Mouse (Mus musculus): Measurements from ENCODE around the gene Selenom. TPM values are rescaled to one million over a fixed set of nuclear protein-coding genes. Genes with fewer than 3 reads are reported as not detected.

Selenom gene
- polyA plus RNA-seq, 1 experiment from 2014 or later: 110 TPM

DNA sequence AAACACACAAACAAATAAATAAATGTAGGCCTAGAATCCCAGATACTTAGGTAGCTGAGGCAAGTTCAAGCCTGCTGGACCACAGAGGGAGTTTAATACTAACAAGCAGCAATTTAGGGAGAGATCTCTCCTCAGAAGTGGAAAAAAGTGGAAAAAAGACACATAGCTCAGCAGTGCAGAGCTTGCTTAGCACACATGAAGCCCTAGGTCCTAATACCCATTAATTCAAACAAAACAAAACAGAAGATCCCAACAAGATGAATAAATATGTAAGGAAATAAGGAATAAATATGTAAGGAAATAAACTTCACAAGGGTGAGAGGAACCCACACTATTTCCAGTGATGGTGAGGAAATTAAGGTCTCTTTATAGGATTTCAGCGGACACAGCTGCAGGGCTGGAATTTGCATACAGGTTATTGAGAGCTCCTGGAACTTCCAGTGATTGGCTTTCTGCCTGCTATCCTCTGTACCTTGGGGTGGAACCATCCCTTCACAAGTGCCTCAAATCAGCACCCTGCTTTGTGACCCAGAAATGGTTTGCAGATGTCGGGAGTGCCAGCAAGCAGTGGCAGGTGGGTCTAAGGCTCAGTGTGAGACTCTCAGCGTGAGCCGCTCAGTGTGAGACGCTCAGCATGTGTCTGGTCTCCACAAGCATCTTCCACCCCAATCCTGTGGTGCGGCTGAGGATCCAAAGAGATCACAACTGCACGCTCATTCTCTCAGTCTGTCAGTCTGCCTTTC lies 9.5 kb downstream of the Selenom start:
- peaks cover 87% of the 10 kb centered on the region for H3K36me3 ChIP-seq
- H3K4me2 ChIP-seq (replicated peaks): no peak overlapping the region
- no peaks in the 10 kb centered on the region for H3K27me3 ChIP-seq
- WGBS: 80% methylated on average over 7 of the region's 7 CpGs
- H3K9ac ChIP-seq: no peak overlapping the region
- H3K9me3 ChIP-seq: no peaks in the 10 kb centered on the region
- no peak for ATAC-seq (ENCODE audit: insufficient number of reproducible peaks, insufficient read depth, low FRiP score, low TSS enrichment)
- H3K4me1 ChIP-seq: no peaks in the 10 kb centered on the region
- no peak overlapping the region for H3K27ac ChIP-seq
- no peak overlapping the region for H3K4me3 ChIP-seq

DNA sequence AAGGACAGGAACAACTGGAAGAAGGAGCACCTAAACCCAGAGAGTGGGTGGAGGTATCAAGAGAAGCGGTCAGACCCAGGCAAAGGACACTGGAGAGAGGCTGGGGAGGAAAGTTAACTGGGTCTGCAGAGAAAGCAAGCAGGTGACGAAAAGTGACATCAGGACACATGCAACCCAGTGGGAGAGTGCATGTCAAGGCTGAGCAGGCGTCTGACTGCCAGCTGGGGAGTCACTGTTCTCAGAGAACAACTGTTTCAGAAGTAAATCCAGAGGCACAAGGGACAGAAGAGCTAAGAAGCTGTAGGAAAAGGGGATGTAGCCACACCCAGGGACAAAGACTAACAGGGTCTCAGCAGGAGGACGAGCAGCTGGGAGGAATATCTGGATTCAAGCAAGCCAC lies 11.1 kb downstream of the Selenom start:
- peaks cover 87% of the 10 kb centered on the region for H3K36me3 ChIP-seq
- 85% methylated on average over 4 of the region's 4 CpGs for WGBS
- no peak for ATAC-seq (ENCODE audit: insufficient number of reproducible peaks, insufficient read depth, low FRiP score, low TSS enrichment)

DNA sequence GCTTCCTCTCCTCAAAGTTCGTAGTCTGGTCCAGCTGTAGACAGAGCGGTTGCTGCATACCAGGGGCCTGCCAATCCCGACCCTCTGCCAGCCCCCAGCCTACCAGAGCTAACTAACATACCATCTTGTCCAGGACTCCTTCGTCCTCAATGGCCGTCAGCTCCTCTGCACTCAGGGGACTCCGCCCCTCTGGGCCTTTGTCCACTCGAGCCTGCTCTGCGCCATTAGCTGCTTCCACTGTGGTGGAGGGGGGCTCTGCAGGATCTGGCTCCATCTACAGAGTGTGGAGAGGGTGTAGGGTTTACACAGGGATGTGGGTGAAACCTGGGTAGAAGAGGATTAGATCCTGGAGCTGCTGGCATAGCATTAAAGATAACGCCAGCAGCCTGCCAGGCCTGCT lies 11.7 kb downstream of the Selenom start:
- no peaks in the 10 kb centered on the region for H3K9me3 ChIP-seq
- H3K4me3 ChIP-seq: no peak overlapping the region
- 85% methylated on average over 9 of the region's 9 CpGs for WGBS
- no peak for ATAC-seq (ENCODE audit: insufficient number of reproducible peaks, insufficient read depth, low FRiP score, low TSS enrichment)
- no peak overlapping the region for H3K9ac ChIP-seq
- H3K27ac ChIP-seq: no peak overlapping the region
- no peaks in the 10 kb centered on the region for H3K27me3 ChIP-seq
- no peaks in the 10 kb centered on the region for H3K4me1 ChIP-seq
- no peak overlapping the region for H3K4me2 ChIP-seq (replicated peaks)
- peaks cover 87% of the 10 kb centered on the region for H3K36me3 ChIP-seq

More for the DNA sequence above, 11.1 kb downstream of the Selenom start:
- no peak overlapping the region for H3K9ac ChIP-seq
- H3K4me2 ChIP-seq (replicated peaks): no peak overlapping the region
- no peaks in the 10 kb centered on the region for H3K9me3 ChIP-seq
- no peak overlapping the region for H3K27ac ChIP-seq
- H3K4me3 ChIP-seq: no peak overlapping the region
- no peaks in the 10 kb centered on the region for H3K4me1 ChIP-seq
- H3K27me3 ChIP-seq: no peaks in the 10 kb centered on the region

DNA sequence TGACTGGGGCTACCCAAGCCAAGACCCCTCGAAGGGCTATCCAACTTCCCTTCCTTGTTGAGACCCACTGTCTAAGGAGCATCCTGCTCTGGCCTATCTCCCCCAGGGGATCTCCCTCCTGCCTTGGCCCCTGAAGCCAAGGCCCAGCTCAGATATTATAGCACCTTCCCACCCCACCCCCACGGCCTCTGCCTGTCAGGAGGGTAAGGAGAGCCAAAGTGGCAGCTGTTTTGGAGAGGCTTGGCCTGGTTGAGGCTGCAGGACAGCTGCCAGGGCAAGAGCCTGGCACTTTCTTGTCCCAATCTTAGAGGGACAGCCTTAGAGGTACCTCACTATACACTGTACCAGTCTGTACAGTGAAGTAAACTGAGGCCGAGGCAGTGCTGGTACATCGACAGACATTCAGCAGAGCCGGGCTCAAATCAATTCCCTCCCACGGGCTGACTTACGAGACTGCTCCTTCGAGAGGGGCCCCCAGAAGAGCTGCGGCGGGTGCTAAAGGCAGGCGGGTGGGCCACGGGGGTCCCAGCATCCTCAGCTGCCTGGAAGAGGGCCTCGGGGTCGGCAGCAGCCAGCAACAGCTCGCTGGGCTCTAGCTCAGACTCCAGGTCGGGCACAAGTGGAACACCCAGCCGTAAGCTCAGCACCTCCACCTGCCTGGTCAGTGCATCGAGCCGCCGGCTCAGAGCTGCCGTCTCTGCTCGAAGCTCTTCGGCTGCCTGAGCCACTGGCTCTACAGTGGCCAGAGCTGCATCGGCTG lies 12.7 kb downstream of the Selenom start:
- Histone ChIP-seq H3K9ac (no peak overlapping the region), H3K4me1 (no peaks in the 10 kb centered on the region), H3K4me2 (replicated peaks) (no peak overlapping the region), H3K9me3 (no peaks in the 10 kb centered on the region), H3K36me3 (peaks cover 84% of the 10 kb centered on the region), H3K27me3 (no peaks in the 10 kb centered on the region), H3K4me3 (no peak overlapping the region), H3K27ac (no peak overlapping the region)
- ATAC-seq (ENCODE audit: insufficient number of reproducible peaks, insufficient read depth, low FRiP score, low TSS enrichment): no peak
- WGBS: 88% methylated on average over 24 of the region's 24 CpGs

GRCm38 (mm10) chr11:3527766-3528165 lies 13.3 kb downstream of the Selenom start:
- WGBS: 84% methylated on average over 8 of the region's 8 CpGs
- peaks cover 83% of the 10 kb centered on the region for H3K36me3 ChIP-seq
- H3K9ac ChIP-seq: no peak overlapping the region

GRCm38 (mm10) chr11:3528208-3528607 lies 13.7 kb downstream of the Selenom start:
- ATAC-seq (ENCODE audit: insufficient number of reproducible peaks, insufficient read depth, low FRiP score, low TSS enrichment): no peak
- Histone ChIP-seq H3K4me3 (no peak overlapping the region), H3K27ac (no peak overlapping the region), H3K9ac (no peak overlapping the region), H3K4me2 (replicated peaks) (no peak overlapping the region), H3K4me1 (no peaks in the 10 kb centered on the region), H3K9me3 (no peaks in the 10 kb centered on the region), H3K27me3 (no peaks in the 10 kb centered on the region), H3K36me3 (peaks cover 83% of the 10 kb centered on the region)
- WGBS: 87% methylated on average over 6 of the region's 6 CpGs

More at GRCm38 (mm10) chr11:3527766-3528165, 13.3 kb downstream of the Selenom start:
- Histone ChIP-seq H3K4me3 (no peak overlapping the region), H3K4me1 (no peaks in the 10 kb centered on the region), H3K9me3 (no peaks in the 10 kb centered on the region), H3K27me3 (no peaks in the 10 kb centered on the region), H3K4me2 (replicated peaks) (no peak overlapping the region), H3K27ac (no peak overlapping the region)
- no peak for ATAC-seq (ENCODE audit: insufficient number of reproducible peaks, insufficient read depth, low FRiP score, low TSS enrichment)

DNA sequence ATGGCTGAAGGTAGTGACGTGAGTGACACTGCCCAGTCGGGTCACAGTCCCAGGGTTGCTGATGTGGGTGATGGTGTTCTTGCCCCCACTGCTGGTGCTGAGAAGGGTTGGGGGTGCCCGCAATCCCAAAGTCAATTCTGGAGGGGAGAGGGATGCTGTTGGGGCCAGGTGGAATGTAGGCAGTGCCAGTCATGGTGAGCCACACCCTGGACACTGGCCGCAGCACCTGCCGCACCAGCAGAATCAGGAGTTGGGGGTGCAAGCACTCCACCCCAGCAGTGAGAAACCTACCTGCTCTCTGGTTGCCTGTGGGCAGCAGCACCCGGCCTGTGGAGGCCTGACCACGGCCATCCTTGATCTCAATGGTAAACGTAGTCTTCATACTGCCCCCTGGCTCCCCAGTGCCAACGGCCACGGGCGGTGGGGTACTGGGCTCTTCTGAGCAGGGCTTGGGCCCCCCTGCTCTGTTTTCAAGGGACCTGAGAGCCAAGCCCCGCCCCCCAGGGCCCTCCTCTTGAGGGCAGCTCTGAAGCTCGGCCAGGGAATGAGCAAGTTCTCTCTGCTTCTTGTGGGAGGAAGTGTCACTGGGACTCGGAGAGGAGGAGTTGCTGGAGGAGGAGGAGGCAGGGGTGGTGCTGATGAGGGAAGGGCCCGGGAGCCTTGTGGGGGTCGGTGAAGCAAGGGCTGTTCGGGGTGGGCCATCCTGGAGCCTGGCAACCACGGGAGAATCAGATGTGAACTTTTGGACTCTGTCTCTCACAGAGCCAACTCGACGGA lies 15.2 kb downstream of the Selenom start:
- ATAC-seq (ENCODE audit: insufficient number of reproducible peaks, insufficient read depth, low FRiP score, low TSS enrichment): no peak
- Histone ChIP-seq H3K36me3 (peaks cover 74% of the 10 kb centered on the region), H3K27ac (no peak overlapping the region), H3K9me3 (no peaks in the 10 kb centered on the region), H3K4me2 (replicated peaks) (no peak overlapping the region), H3K4me3 (no peak overlapping the region), H3K4me1 (no peaks in the 10 kb centered on the region), H3K9ac (no peak overlapping the region), H3K27me3 (no peaks in the 10 kb centered on the region)
- 85% methylated on average over 20 of the region's 20 CpGs for WGBS

DNA sequence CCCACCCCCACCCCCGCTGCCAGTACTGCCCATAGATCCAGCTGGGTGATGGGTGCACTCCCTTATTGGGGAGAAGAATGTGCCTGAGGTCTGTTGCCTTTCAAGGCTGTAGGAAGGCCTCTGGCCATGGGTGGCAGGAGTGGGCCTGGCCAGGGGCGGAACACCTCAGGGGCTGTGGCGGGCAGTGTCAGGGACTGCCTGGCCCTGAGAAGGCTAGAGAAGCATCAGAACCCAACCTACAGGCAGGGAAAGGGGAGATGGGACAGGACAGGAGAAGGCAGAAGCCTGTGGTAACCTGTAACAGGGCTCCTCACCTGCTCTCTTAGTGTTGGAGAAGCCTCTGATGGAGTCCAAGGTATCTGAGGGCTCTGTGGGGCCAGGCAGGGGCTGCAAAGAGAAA lies 16.2 kb downstream of the Selenom start:
- 93% methylated on average over 3 of the region's 3 CpGs for WGBS
- Histone ChIP-seq H3K9me3 (no peaks in the 10 kb centered on the region), H3K27ac (no peak overlapping the region), H3K4me2 (replicated peaks) (no peak overlapping the region), H3K36me3 (peaks cover 63% of the 10 kb centered on the region), H3K4me1 (0 out of 2 replicates have a peak, but pooled peaks cover 5% of the 10 kb centered on the region), H3K4me3 (no peak overlapping the region), H3K9ac (no peak overlapping the region), H3K27me3 (no peaks in the 10 kb centered on the region)
- no peak for ATAC-seq (ENCODE audit: insufficient number of reproducible peaks, insufficient read depth, low FRiP score, low TSS enrichment)

DNA sequence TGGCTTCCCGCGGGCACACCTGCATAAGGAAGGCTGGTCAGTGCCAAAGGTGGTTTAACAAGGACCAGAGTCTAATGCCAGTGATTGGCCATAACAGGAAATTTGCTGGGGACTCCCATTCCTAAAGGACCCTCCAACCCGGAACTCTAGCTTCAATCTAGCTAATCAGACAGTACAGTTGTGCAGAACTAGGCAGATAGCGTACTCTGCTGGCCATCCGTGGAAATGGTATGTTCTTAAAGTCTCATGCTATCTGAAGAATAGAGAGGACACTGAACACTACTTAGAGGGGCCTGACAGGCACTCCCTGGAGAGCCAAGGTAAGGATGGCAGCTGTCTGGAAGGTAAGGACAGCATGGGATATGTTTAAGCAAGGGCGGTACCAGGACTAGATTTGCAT lies 17.1 kb downstream of the Selenom start:
- ATAC-seq (ENCODE audit: insufficient number of reproducible peaks, insufficient read depth, low FRiP score, low TSS enrichment): no peak
- no peak overlapping the region for H3K9ac ChIP-seq
- H3K4me2 ChIP-seq (replicated peaks): no peak overlapping the region
- peaks cover 54% of the 10 kb centered on the region for H3K36me3 ChIP-seq
- H3K27me3 ChIP-seq: no peaks in the 10 kb centered on the region
- no peak overlapping the region for H3K4me3 ChIP-seq
- no peaks in the 10 kb centered on the region for H3K9me3 ChIP-seq
- H3K27ac ChIP-seq: no peak overlapping the region
- peaks cover 12% of the 10 kb centered on the region for H3K4me1 ChIP-seq
- WGBS: 82% methylated on average over 6 of the region's 6 CpGs

- WGBS: 91% methylated on average over 16 of the region's 16 CpGs
- no peak overlapping the region for H3K4me2 ChIP-seq (replicated peaks)
- peaks cover 15% of the 10 kb centered on the region for H3K4me1 ChIP-seq
- no peak overlapping the region for H3K27ac ChIP-seq
- H3K4me3 ChIP-seq: no peak overlapping the region
- no peak overlapping the region for H3K9ac ChIP-seq
- no peaks in the 10 kb centered on the region for H3K27me3 ChIP-seq
- no peaks in the 10 kb centered on the region for H3K9me3 ChIP-seq
- H3K36me3 ChIP-seq: peaks cover 48% of the 10 kb centered on the region
- ATAC-seq (ENCODE audit: insufficient number of reproducible peaks, insufficient read depth, low FRiP score, low TSS enrichment): no peak
Observed at GRCm38 (mm10) chr11:3532101-3532931, 17.8 kb downstream of the Selenom start.

DNA sequence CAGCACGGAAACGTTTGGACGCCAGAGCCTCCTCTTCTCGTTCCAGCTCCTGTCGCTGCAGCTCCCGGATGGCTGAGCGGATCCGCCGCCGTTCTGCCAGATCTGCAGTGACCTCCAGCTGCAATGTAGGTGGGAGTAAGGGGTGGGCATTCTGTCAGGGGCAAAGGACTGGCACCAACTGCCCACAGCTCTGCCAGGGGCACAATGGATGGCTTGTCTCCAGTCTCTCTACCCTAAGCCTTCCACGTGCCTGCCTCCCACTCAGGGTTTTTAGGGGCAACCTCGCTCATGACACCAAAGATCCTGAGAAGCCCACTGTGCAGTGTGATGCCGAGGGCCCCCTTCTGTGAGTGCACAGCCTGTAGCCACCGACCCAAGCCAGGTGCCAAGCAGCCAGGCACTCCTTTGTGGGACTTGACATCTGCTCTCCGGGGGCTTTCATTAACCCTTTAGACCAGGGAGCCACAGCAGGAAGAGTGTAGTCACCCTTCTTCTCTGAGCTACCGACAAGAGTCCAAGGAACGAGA lies 19.0 kb downstream of the Selenom start:
- no peaks in the 10 kb centered on the region for H3K9me3 ChIP-seq
- WGBS: 89% methylated on average over 17 of the region's 17 CpGs

More for the DNA sequence above, 19.0 kb downstream of the Selenom start:
- no peaks in the 10 kb centered on the region for H3K27me3 ChIP-seq
- H3K4me3 ChIP-seq: no peak overlapping the region
- peaks cover 22% of the 10 kb centered on the region for H3K4me1 ChIP-seq
- H3K9ac ChIP-seq: no peak overlapping the region
- ATAC-seq (ENCODE audit: insufficient number of reproducible peaks, insufficient read depth, low FRiP score, low TSS enrichment): no peak
- no peak overlapping the region for H3K4me2 ChIP-seq (replicated peaks)
- peaks cover 41% of the 10 kb centered on the region for H3K36me3 ChIP-seq
- no peak overlapping the region for H3K27ac ChIP-seq
